Mouse (Mus musculus) gastrocnemius, adult 2 months (tissue): Measurements from ENCODE around the gene Dhx57. TPM values are rescaled to one million over a fixed set of nuclear protein-coding genes. Genes with fewer than 3 reads are reported as not detected.

Source experiments
- DNase-seq: peaks from one replicate; pipeline ENCODE4 v3.0.0; 2022
- H3K27ac ChIP-seq: fragments of 200-600 bp; 2 replicates; pipeline ENCODE4 v1.8.1; 2022; ENCODE audit warnings: mild to moderate bottlenecking
- H3K4me3 ChIP-seq: fragments of 200-600 bp; 2 replicates; pipeline ENCODE4 v1.8.1; 2022; ENCODE audit warnings: mild to moderate bottlenecking, moderate library complexity
- CTCF ChIP-seq: fragments of 200-600 bp; IDR thresholded peaks from 2 replicates; pipeline ENCODE4 v1.8.1; 2022; ENCODE audit warnings: antibody characterized with exemption, mild to moderate bottlenecking, moderate library complexity
- intact Hi-C: fragments of 180-260 bp; cut with DNase I; formaldehyde crosslinking; loops from one replicate; pipeline ENCODE4 v1.15.1; 2025
- long read RNA-seq, 2 experiments: library from polyadenylated mRNA; stranded (forward); transcript quantifications; one replicate each; pipeline ENCODE4 v2.0.0; 2021
- total RNA-seq, 2 experiments: library from RNA; stranded (reverse); gene quantifications; 2 replicates each; pipeline ENCODE4 v1.2.3; 2021

The Dhx57 gene
- total RNA-seq, result 1 to 10 TPM; 7.9 to 8.1 TPM
- long read RNA-seq, experiment 1, full-length matches to known transcripts, result 3 of 6 reads
- long read RNA-seq, experiment 1, partial matches to known transcripts, result 0 of 6 reads
- long read RNA-seq, experiment 1, other reads (novel, unspliced or antisense), result 3 of 6 reads
- long read RNA-seq, experiment 2, full-length matches to known transcripts, result 6 of 11 reads
- long read RNA-seq, experiment 2, partial matches to known transcripts, result 2 of 11 reads
- long read RNA-seq, experiment 2, other reads (novel, unspliced or antisense), result 3 of 11 reads

DNA sequence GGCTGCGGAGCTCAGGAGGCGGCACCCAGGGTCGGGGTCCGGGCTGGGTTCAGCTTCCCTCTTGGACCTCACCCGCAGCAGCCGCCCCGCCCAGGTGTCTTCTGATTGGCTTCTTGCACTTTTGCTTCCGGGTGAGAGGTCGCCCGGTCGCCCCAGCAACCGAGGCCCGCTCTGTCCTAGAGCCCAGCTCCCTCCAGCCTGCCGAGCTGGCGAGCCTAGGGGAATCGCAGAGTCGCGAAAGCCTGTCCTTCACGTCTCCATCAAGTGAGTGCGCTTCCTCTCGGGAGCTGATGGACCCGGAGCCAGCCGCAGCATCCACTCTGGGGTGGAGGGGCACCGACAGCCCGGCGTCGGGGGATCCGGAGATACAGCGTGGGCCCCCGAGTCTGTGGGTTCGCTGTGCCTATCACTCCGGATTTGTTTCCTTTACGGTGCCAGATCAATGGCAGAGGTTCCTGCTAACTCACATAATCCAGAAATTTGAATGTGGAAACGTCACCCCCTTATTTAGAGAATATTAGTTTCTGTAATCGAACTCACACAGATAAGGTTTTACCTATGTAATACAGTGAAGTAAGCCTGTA, at the start of gene Dhx57, which contains the start of gene Morn2:
Gene Dhx57, minus strand, starts transcription at position 403 of the 584 bp plus-strand sequence.
Gene Morn2, plus strand, starts transcription at position 130 of the 584 bp plus-strand sequence.
- peak within 1 kb of the TSS; percentile 89 for H3K27ac ChIP-seq
- peak within 1 kb of the TSS; percentile 86 for H3K4me3 ChIP-seq
- intact Hi-C loops, result loop anchor here (10.0 kb wide), 1 partner anchor 265 kb away; no protein-coding TSS in a partner anchor
- peak; percentile 99 for DNase-seq
- TF ChIP-seq CTCF, result no peak

DNA sequence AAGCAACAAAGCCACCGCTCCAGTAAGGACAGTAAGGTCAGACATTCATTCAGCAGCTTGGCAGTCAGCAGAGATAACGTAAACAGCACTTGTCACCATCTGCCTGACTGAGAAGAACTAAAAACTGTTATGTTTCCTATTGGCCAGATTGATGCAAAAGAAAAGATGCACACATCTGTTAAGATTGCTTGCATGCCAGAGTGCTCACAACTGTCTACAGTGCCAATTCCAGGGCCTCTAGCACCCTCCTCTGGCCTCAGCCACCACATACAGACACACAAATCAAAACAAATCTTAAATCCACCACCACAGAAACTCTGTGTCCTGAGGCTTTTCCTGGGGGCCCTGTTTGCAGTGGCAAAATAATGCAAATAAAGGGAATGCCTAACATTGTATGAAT, 42.1 kb upstream of the Dhx57 start:
- DNase-seq, result no peak
- no peak overlapping the region for H3K27ac ChIP-seq
- intact Hi-C loops, result no loop called here
- TF ChIP-seq CTCF, result peak; percentile 22; the same call in 1 of the 2 replicates
- H3K4me3 ChIP-seq, result no peak overlapping the region

DNA sequence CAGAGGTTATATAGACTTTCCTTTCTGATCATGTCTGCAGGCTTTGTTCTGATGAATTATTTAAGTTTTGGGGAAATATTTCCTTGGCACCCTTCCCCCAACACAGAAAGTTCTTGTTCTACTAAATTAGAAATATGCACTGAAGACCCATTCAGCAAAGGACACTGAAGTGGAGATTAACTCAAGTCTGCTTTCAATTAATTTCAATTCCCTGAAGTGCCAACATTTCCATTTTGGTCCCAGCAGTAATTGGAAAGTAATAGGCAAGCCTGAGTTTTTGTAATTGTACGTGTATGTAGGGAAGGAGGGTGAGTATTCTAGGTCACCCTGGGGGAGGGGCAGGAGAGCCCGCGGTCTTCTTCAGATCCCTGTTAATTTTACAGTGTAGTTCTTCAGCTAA, 36.2 kb upstream of the Dhx57 start:
- intact Hi-C loops, result no loop called here
- no peak for DNase-seq
- Histone ChIP-seq H3K27ac (no peak overlapping the region), H3K4me3 (no peak overlapping the region)
- TF ChIP-seq CTCF, result no peak

DNA sequence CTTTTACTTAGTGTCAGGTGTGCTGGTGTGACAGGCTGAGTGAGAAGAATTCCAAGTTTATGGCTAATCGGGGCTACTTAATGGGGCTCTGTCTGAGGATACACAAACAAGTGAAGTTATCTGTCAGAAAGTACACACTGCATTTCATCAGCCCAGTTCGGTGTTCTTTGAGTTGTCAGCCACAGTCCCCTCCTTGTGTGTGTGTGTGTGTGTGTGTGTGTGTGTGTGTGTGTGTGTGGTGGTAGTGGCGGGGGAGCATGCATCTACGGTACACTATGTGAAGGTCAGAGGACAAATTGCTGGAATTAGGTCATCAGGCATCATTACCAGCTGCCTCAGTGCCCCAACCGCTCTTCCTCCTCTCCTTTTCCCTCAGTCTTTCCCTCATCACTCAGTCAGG, 35.2 kb upstream of the Dhx57 start:
- TF ChIP-seq CTCF, result no peak
- intact Hi-C loops, result no loop called here
- Histone ChIP-seq H3K4me3 (no peak overlapping the region), H3K27ac (no peak overlapping the region)
- no peak for DNase-seq

DNA sequence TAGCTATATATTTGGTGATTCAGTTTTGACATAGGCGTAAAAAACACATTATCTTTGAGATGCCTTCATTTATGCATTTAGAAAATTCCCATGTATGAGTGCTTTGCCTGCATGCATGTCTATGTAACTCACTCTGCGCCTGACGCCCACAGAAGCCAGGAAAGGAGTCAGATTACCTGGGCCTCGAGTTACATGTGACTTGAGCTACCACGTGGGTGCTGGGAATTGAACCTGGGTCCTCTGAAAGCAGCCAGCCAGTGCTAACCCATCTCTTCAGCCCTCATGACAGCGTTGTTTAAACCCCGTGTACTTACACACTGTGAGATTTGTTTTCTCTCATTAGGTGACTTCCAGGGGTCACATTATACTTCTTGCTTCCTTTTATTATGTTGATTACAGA, 34.2 kb upstream of the Dhx57 start:
- intact Hi-C loops, result no loop called here
- no peak overlapping the region for H3K4me3 ChIP-seq

DNA sequence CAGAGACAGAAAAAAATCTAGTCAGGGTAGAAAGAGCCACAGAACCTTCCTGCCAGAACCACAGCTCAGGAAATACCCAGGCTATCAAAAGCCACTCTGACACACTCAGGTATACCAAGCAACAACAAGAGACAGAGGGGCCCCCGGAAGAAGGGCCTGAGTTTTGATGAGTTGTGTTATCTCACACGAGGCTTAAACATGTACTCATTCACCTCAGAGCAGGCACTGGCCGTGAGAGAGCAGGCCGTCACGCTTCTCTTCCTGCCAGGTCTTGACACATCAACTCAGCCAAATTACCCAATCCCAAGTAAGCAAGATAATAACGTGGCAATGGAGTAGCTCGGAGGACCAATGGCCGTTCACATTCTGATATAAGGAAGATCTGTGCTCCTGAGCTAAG, 33.4 kb upstream of the Dhx57 start:
- intact Hi-C loops, result no loop called here
- no peak overlapping the region for H3K4me3 ChIP-seq
- H3K27ac ChIP-seq, result no peak overlapping the region
- TF ChIP-seq CTCF, result no peak
- DNase-seq, result no peak

More for the DNA sequence above, 34.2 kb upstream of the Dhx57 start:
- no peak for DNase-seq
- TF ChIP-seq CTCF, result no peak
- H3K27ac ChIP-seq, result no peak overlapping the region

DNA sequence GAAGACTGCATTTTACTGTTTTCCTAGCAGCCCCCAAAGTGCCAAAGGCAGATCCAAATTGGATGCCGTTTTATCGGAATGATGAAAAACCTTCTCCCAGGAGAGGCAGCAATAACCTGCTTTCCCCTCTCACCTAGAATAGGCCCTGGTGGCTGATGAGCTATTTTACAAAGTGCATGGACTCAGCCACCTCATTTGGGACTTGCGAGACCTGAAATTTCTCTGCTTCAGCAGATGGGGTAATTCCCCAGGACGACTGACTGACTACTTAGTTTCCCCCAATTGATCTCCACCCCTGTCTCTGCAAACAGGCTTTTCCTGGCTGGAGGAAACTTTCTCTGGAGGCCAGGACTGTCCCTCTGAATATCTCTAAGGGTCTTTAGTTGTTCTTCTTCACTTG, 32.7 kb upstream of the Dhx57 start:
- H3K27ac ChIP-seq, result no peak overlapping the region
- no peak for TF ChIP-seq CTCF
- DNase-seq, result no peak
- no peak overlapping the region for H3K4me3 ChIP-seq
- intact Hi-C loops, result no loop called here

DNA sequence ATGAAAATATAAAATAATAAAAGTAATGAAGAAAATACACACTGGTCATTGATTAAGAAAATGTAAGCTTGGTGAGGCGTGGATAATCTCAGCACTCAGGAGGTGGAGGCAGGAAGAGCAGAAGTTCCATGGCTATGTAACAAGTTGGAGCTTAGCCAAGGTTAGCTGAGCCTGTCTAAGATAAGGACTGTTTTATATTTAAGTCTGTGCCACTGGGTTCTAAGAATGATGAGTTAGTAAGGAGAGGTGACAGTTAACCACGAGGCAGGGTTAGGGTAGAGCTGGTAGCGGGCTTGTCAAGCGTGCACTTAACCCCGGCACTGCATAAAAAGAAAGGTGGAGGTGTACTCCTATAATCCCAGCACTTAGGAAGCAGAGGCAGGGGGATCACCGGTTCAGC, 32.0 kb upstream of the Dhx57 start:
- DNase-seq, result no peak

DNA sequence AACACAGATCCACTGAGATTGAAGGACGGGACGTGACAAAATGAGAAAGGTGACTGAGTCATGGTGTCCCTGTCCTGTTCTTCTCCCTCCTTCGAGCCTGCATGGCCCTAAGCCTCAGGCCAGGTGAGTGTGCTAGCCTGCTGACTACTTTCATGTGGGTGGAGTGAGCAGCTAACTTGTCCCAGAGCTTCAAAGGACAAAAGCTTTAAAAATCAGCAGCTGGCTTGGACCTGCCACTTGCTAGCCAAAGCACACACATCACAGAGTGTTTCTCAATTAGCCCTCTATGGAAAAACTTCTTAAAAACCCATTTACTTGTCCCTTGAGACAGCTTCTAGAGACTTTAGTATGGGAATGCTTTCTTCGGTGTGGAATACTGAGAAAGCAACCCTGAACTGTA, 22.1 kb upstream of the Dhx57 start:
- TF ChIP-seq CTCF, result no peak
- DNase-seq, result no peak
- intact Hi-C loops, result no loop called here
- Histone ChIP-seq H3K27ac (no peak overlapping the region), H3K4me3 (no peak overlapping the region)

More for the DNA sequence above, 32.0 kb upstream of the Dhx57 start:
- TF ChIP-seq CTCF, result no peak
- Histone ChIP-seq H3K27ac (no peak overlapping the region), H3K4me3 (no peak overlapping the region)
- intact Hi-C loops, result no loop called here

DNA sequence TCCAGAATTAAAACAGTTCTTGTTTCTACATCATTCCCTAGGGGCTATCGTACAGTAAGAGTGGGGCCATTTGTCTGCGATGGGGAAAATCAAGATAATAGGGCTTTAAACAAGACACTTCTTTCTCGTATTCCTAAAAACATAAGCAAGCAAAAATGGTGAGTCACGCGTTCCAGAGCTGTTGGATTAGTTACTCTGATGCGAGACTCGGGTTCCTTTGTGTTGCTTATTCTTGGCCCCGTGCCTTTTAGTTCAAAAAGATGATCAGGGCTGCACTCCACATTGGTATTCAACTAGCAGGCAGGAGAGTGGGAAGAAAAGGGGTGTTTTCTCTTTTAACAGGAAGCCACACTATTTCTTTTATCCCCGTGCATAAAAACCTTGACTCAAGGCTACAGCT, 21.5 kb upstream of the Dhx57 start:
- intact Hi-C loops, result no loop called here
- no peak overlapping the region for H3K27ac ChIP-seq
- DNase-seq, result no peak
- TF ChIP-seq CTCF, result no peak
- no peak overlapping the region for H3K4me3 ChIP-seq

DNA sequence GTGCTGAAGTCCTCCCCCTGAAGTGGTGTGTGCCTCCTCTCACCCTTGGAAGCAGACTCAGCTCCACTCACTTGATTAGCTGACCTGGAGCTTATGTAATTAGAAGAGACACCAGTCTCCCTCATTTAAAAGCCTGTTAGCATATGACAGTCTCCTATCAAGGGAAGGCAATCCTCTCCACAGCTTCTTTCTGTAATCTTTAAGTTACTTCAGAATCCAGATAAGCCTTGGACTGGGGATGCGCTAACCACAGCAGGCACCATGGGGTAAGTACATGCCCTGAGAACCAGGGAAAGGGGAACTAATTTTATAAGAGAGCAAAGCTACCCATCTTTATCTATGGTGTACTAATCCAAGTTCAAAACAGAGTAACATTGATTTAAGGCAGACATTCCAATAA, 17.0 kb upstream of the Dhx57 start, which contains the start of gene Arhgef33:
Gene Arhgef33, plus strand, starts transcription at position 157 of the 400 bp plus-strand sequence.
- no peak for TF ChIP-seq CTCF
- intact Hi-C loops, result no loop called here

DNA sequence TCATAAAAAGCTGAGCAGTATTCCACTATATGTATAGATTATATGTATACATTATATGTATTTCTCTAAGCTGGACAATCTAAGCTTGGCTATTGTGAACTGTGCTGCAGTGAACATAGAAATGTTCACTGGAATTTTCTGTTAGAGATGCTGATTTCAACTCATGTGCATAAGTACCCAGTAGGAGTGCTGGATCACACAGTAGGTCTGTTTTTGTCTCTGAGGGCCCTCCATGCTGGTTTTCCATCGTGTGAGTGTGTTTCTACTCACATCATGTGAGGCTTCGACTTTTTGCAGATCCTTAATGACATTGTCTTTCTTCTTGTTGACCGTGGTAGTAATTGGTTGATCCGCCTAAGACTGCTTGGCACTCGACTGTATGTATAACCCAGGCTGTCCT, 8.6 kb upstream of the Dhx57 start:
- Histone ChIP-seq H3K4me3 (no peak overlapping the region), H3K27ac (no peak overlapping the region)
- TF ChIP-seq CTCF, result no peak
- intact Hi-C loops, result loop anchor here (10.0 kb wide), 1 partner anchor 256 kb away; no protein-coding TSS in a partner anchor
- no peak for DNase-seq

More for the DNA sequence above, 17.0 kb upstream of the Dhx57 start, which contains the start of gene Arhgef33:
- DNase-seq, result no peak
- no peak within 1 kb of the TSS for H3K27ac ChIP-seq
- H3K4me3 ChIP-seq, result no peak within 1 kb of the TSS

DNA sequence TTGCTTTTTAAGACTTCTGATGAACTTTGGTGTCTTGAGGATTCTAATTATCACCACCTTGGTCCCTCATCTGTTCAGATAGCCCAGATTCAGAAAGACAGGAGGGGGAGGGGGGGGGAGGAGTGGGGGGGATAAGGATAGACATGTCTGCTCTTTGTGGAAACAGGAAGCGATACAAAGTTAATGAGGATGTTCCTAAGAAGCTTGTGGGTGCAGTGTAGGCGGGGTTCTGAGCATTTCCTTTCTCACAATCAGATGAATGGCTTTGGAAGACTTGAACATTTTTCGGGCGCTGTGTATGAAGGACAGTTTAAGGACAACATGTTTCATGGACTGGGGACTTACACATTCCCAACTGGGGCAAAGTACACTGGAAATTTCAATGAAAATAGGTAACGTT, 5.0 kb upstream of the Dhx57 start:
- no peak for DNase-seq
- intact Hi-C loops, result loop anchor here (10.0 kb wide), 1 partner anchor 260 kb away; no protein-coding TSS in a partner anchor
- no peak for TF ChIP-seq CTCF
- no peak overlapping the region for H3K27ac ChIP-seq
- no peak overlapping the region for H3K4me3 ChIP-seq
